Mouse (Mus musculus): ENCODE measurements around the gene Thra. TPM values are rescaled to one million over a fixed set of nuclear protein-coding genes. Genes with fewer than 3 reads are reported as not detected.

Thra gene
- 20.7 and 23.5 TPM in 2 replicates for polyA plus RNA-seq (2012; ENCODE audit: insufficient read depth, insufficient read length, missing spikeins)

- H3K4me1 ChIP-seq (ENCODE audit: control insufficient read depth, insufficient read depth, low read length): peaks cover 17% of the 10 kb centered on the region
- TF ChIP-seq POLR2A (IDR thresholded peaks at IDR 0.05; ENCODE audit: borderline replicate concordance, low read depth, low read length) (no peak), CTCF (IDR thresholded peaks at IDR 0.05; ENCODE audit: low read depth, low read length) (no peak)
- H3K27ac ChIP-seq (ENCODE audit: insufficient read depth, low read depth, low read length): no peak within 1 kb of the TSS
- peak within 1 kb of the TSS; percentile 56 for H3K4me3 ChIP-seq (ENCODE audit: insufficient read depth, low read length)
These were observed at the start of gene Thra for GRCm38 (mm10) chr11:98740393-98741050. Gene Thra (plus strand): TSS chr11:98740638.

- no peak overlapping the region for H3K27ac ChIP-seq (ENCODE audit: insufficient read depth, low read depth, low read length)
- TF ChIP-seq POLR2A (IDR thresholded peaks at IDR 0.05; ENCODE audit: borderline replicate concordance, low read depth, low read length): no peak
- no peak for TF ChIP-seq CTCF (IDR thresholded peaks at IDR 0.05; ENCODE audit: low read depth, low read length)
- no peaks in the 10 kb centered on the region for H3K4me1 ChIP-seq (ENCODE audit: control insufficient read depth, insufficient read depth, low read length)
- no peak overlapping the region for H3K4me3 ChIP-seq (ENCODE audit: insufficient read depth, low read length)
These were observed 47.2 kb upstream of the Thra start for GRCm38 (mm10) chr11:98693201-98693600.

GRCm38 (mm10) chr11:98693746-98694145, 46.7 kb upstream of the Thra start:
- Histone ChIP-seq H3K27ac (ENCODE audit: insufficient read depth, low read depth, low read length) (no peak overlapping the region), H3K4me3 (ENCODE audit: insufficient read depth, low read length) (no peak overlapping the region), H3K4me1 (ENCODE audit: control insufficient read depth, insufficient read depth, low read length) (no peaks in the 10 kb centered on the region)
- no peak for TF ChIP-seq POLR2A (IDR thresholded peaks at IDR 0.05; ENCODE audit: borderline replicate concordance, low read depth, low read length)
- TF ChIP-seq CTCF (IDR thresholded peaks at IDR 0.05; ENCODE audit: low read depth, low read length): no peak

- Histone ChIP-seq H3K4me1 (ENCODE audit: control insufficient read depth, insufficient read depth, low read length) (no peaks in the 10 kb centered on the region), H3K4me3 (ENCODE audit: insufficient read depth, low read length) (no peak overlapping the region), H3K27ac (ENCODE audit: insufficient read depth, low read depth, low read length) (no peak overlapping the region)
- TF ChIP-seq CTCF (IDR thresholded peaks at IDR 0.05; ENCODE audit: low read depth, low read length): no peak
- TF ChIP-seq POLR2A (IDR thresholded peaks at IDR 0.05; ENCODE audit: borderline replicate concordance, low read depth, low read length): no peak
These were observed 46.1 kb upstream of the Thra start for GRCm38 (mm10) chr11:98694301-98694700.

GRCm38 (mm10) chr11:98695408-98695807, 45.0 kb upstream of the Thra start:
- peaks cover 3% of the 10 kb centered on the region; the same call in 1 of the 2 replicates for H3K4me1 ChIP-seq (ENCODE audit: control insufficient read depth, insufficient read depth, low read length)
- H3K27ac ChIP-seq (ENCODE audit: insufficient read depth, low read depth, low read length): no peak overlapping the region
- H3K4me3 ChIP-seq (ENCODE audit: insufficient read depth, low read length): no peak overlapping the region
- TF ChIP-seq CTCF (IDR thresholded peaks at IDR 0.05; ENCODE audit: low read depth, low read length) (no peak), POLR2A (IDR thresholded peaks at IDR 0.05; ENCODE audit: borderline replicate concordance, low read depth, low read length) (no peak)

DNA sequence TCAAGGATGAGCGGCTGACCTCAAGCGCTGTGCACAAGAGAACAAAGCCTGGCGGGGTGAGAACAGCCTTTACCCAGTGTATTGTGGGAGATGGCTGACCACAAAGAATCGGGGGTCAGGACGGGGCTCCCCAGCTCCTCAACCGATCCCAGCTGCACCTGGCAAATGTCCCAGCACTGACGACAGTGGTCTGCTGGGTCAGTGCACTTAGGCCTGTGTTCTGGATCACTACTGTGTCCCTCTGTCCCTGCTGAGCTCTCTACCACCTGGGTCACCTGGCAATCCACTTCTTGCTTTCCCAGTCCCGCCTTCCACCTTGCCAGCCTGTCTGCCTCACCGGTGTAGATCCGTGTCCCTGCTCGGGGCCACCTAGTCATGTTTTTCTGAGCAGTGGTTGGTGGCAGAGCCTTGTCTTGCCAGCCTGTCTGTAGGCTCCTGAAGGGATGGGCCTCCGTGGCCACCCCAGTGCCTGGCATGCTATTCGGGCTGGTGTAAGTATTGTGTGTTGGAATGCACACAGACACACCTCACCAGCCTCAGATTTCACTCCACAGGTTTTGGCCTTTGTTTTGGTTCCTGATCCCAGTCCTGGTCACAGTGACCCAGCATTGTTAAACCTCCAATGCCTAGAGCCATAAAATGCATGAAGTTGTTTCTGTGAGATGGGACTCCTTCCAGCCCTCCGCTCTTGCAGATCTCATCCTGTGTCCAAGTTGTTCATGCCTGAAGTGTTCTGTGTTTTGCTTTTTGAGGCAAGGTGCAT, 43.8 kb upstream of the Thra start:
- H3K4me3 ChIP-seq (ENCODE audit: insufficient read depth, low read length): no peak overlapping the region
- no peak overlapping the region for H3K27ac ChIP-seq (ENCODE audit: insufficient read depth, low read depth, low read length)
- TF ChIP-seq POLR2A (IDR thresholded peaks at IDR 0.05; ENCODE audit: borderline replicate concordance, low read depth, low read length): no peak
- TF ChIP-seq CTCF (IDR thresholded peaks at IDR 0.05; ENCODE audit: low read depth, low read length): no peak
- H3K4me1 ChIP-seq (ENCODE audit: control insufficient read depth, insufficient read depth, low read length): peaks cover 10% of the 10 kb centered on the region; the same call in 1 of the 2 replicates

GRCm38 (mm10) chr11:98697225-98697624, 43.2 kb upstream of the Thra start:
- H3K4me1 ChIP-seq (ENCODE audit: control insufficient read depth, insufficient read depth, low read length): peaks cover 10% of the 10 kb centered on the region; the same call in 1 of the 2 replicates
- no peak overlapping the region for H3K4me3 ChIP-seq (ENCODE audit: insufficient read depth, low read length)
- no peak overlapping the region for H3K27ac ChIP-seq (ENCODE audit: insufficient read depth, low read depth, low read length)
- TF ChIP-seq POLR2A (IDR thresholded peaks at IDR 0.05; ENCODE audit: borderline replicate concordance, low read depth, low read length) (no peak), CTCF (IDR thresholded peaks at IDR 0.05; ENCODE audit: low read depth, low read length) (no peak)

- TF ChIP-seq POLR2A (IDR thresholded peaks at IDR 0.05; ENCODE audit: borderline replicate concordance, low read depth, low read length) (no peak), CTCF (IDR thresholded peaks at IDR 0.05; ENCODE audit: low read depth, low read length) (no peak)
- Histone ChIP-seq H3K4me3 (ENCODE audit: insufficient read depth, low read length) (no peak overlapping the region), H3K27ac (ENCODE audit: insufficient read depth, low read depth, low read length) (no peak overlapping the region), H3K4me1 (ENCODE audit: control insufficient read depth, insufficient read depth, low read length) (peaks cover 10% of the 10 kb centered on the region; the same call in 1 of the 2 replicates)
These were observed 41.4 kb upstream of the Thra start for GRCm38 (mm10) chr11:98698849-98699640.

DNA sequence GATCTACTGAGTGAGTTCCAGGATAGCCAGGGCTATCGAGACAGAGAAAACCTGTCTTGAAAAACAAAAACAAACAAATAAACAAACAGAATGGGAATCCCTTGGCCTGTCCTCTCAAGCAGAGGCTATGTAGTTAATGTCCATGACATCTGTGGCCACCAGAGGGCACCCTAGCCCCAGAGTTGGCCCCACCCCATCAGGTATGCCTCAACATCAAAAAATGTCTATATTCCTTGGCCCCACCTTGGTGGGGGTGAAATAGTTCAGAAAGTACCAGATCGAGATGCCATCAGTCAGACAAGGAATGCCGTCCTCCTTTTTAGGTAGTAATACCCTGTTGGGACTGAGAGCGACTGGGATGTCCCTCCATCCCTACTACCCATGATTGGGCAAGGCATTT, 40.5 kb upstream of the Thra start:
- Histone ChIP-seq H3K27ac (ENCODE audit: insufficient read depth, low read depth, low read length) (no peak overlapping the region), H3K4me1 (ENCODE audit: control insufficient read depth, insufficient read depth, low read length) (peaks cover 10% of the 10 kb centered on the region; the same call in 1 of the 2 replicates), H3K4me3 (ENCODE audit: insufficient read depth, low read length) (no peak overlapping the region)
- TF ChIP-seq POLR2A (IDR thresholded peaks at IDR 0.05; ENCODE audit: borderline replicate concordance, low read depth, low read length): no peak
- TF ChIP-seq CTCF (IDR thresholded peaks at IDR 0.05; ENCODE audit: low read depth, low read length): peak; percentile 97
